Mouse (Mus musculus) neural tube, embryonic 14.5 days (tissue): ENCODE data around the gene Prdx1. TPM values are rescaled to one million over a fixed set of nuclear protein-coding genes. Genes with fewer than 3 reads are reported as not detected.
"Not testable (repeated sequence)": the region's sequence is repeated elsewhere in the genome, so short reads cannot be mapped to it uniquely, and the experiment has no call there.

Source experiments
- ATAC-seq: fragments of 200-750 bp; cut with Nextera tagmentation; 2 replicates; pipeline ENCODE4 v1.8.0; 2017; ENCODE audit warnings: low read depth, mild to moderate bottlenecking, moderate TSS enrichment, moderate library complexity
- H3K27ac ChIP-seq: fragments of 300-500 bp; sonication (generic); 2 replicates; pipeline ENCODE4 v1.5.1; 2014; ENCODE audit warnings: low read depth, mild to moderate bottlenecking, control low read depth, low read length, moderate library complexity, mixed read lengths
- H3K27me3 ChIP-seq: fragments of 300-500 bp; sonication (generic); 2 replicates; pipeline ENCODE4 v1.6.1; 2014; ENCODE audit warnings: low read length; ENCODE audit not compliant: control insufficient read depth, insufficient read depth
- H3K36me3 ChIP-seq: fragments of 300-500 bp; sonication (generic); 2 replicates; pipeline ENCODE4 v1.6.1; 2014; ENCODE audit warnings: low read length, mixed read lengths; ENCODE audit not compliant: control insufficient read depth, insufficient read depth
- H3K4me1 ChIP-seq: fragments of 300-500 bp; sonication (generic); 2 replicates; pipeline ENCODE4 v1.6.1; 2014; ENCODE audit warnings: low read length; ENCODE audit not compliant: control insufficient read depth, insufficient read depth
- H3K4me2 ChIP-seq: fragments of 300-500 bp; sonication (generic); 2 replicates; pipeline ENCODE4 v1.6.1; 2014; ENCODE audit warnings: mild to moderate bottlenecking, low read depth, low read length, control low read depth
- H3K4me3 ChIP-seq: fragments of 300-500 bp; sonication (generic); 2 replicates; pipeline ENCODE4 v1.5.1; 2014; ENCODE audit warnings: low read depth, low read length, control low read depth, mixed read lengths
- H3K9ac ChIP-seq: fragments of 300-500 bp; sonication (generic); replicated peaks from 2 replicates; pipeline ENCODE4 v1.6.1; 2014; ENCODE audit warnings: low read depth, mild to moderate bottlenecking, control low read depth, low read length, mixed read lengths
- H3K9me3 ChIP-seq: fragments of 300-500 bp; sonication (generic); 2 replicates; pipeline ENCODE4 v1.6.1; 2016; ENCODE audit warnings: low read length; ENCODE audit not compliant: control insufficient read depth
- WGBS: fragments of 180-500 bp; shearing (Covaris S2); extraction: QIAGEN DNeasy Blood & Tissue Kit; methylation state at CpG from one replicate; pipeline ENCODE4 v1.1.7; 2014; 5-methylcytosine and 5-hydroxymethylcytosine counted together
- polyA plus RNA-seq: library from polyadenylated mRNA; unstranded; fragments of >200 nt; fragmentation: Nextera tagmentation; extraction: Ambion mirVana; gene quantifications from 2 replicates; pipeline ENCODE4 v1.2.1, GENCODE M21; 2014

Prdx1 gene
- polyA plus RNA-seq, 1 experiment from 2014 or later, result 311 TPM

- ATAC-seq, result no peak
- Histone ChIP-seq H3K4me2 (no peak overlapping the region), H3K4me1 (peaks cover 7% of the 10 kb centered on the region; the same call in 1 of the 2 replicates), H3K27me3 (no peaks in the 10 kb centered on the region), H3K27ac (no peak overlapping the region), H3K9ac (no peak overlapping the region), H3K9me3 (no peaks in the 10 kb centered on the region), H3K36me3 (no peaks in the 10 kb centered on the region), H3K4me3 (no peak overlapping the region)
- 89% methylated on average over 6 of the region's 6 CpGs for WGBS
Measured at GRCm38 (mm10) chr4:116653228-116653627, 32.1 kb upstream of the Prdx1 start.

- no peaks in the 10 kb centered on the region for H3K36me3 ChIP-seq
- H3K9ac ChIP-seq, result no peak overlapping the region
- ATAC-seq, result no peak
- no peaks in the 10 kb centered on the region for H3K9me3 ChIP-seq
- H3K4me1 ChIP-seq, result peaks cover 4% of the 10 kb centered on the region; the same call in 1 of the 2 replicates
- 72% methylated on average over 2 of the region's 2 CpGs for WGBS
- H3K27me3 ChIP-seq, result no peaks in the 10 kb centered on the region
- no peak overlapping the region for H3K4me3 ChIP-seq
- H3K4me2 ChIP-seq, result no peak overlapping the region
- H3K27ac ChIP-seq, result no peak overlapping the region
Measured at GRCm38 (mm10) chr4:116655100-116655499, 30.2 kb upstream of the Prdx1 start.

GRCm38 (mm10) chr4:116655658-116656057, 29.7 kb upstream of the Prdx1 start:
- H3K4me3 ChIP-seq, result no peak overlapping the region
- H3K27me3 ChIP-seq, result no peaks in the 10 kb centered on the region
- no peak overlapping the region for H3K9ac ChIP-seq
- ATAC-seq, result no peak
- no peak overlapping the region for H3K27ac ChIP-seq
- H3K4me2 ChIP-seq, result no peak overlapping the region
- WGBS, result 81% methylated on average over 3 of the region's 3 CpGs
- H3K36me3 ChIP-seq, result no peaks in the 10 kb centered on the region
- no peaks in the 10 kb centered on the region for H3K4me1 ChIP-seq
- H3K9me3 ChIP-seq, result no peaks in the 10 kb centered on the region

DNA sequence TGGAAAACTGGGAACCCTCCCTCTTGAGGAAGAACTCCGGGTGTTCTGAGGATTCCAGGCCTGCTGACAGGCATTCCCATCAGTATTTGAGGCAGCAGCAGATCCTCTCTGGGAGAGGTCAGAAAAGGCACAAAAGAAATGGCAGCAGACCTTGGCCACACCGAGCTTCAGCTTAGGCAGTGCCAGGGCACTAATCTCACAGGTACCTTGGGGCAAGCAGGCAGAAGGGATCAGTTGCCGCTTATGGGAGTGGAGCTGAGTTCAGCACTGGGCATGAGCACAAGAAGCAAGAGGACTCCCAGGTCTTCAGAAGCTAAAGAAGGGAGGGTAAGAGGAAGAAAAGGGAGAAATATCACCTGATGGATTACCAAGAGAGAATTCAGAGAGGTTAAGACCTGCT, 27.4 kb upstream of the Prdx1 start:
- no peaks in the 10 kb centered on the region for H3K36me3 ChIP-seq
- WGBS, result 41% methylated on average over 3 of the region's 3 CpGs
- H3K4me2 ChIP-seq, result no peak overlapping the region
- no peaks in the 10 kb centered on the region for H3K27me3 ChIP-seq
- H3K9me3 ChIP-seq, result no peaks in the 10 kb centered on the region
- H3K9ac ChIP-seq, result no peak overlapping the region
- no peak overlapping the region for H3K4me3 ChIP-seq
- H3K27ac ChIP-seq, result no peak overlapping the region
- no peaks in the 10 kb centered on the region for H3K4me1 ChIP-seq
- ATAC-seq, result no peak

DNA sequence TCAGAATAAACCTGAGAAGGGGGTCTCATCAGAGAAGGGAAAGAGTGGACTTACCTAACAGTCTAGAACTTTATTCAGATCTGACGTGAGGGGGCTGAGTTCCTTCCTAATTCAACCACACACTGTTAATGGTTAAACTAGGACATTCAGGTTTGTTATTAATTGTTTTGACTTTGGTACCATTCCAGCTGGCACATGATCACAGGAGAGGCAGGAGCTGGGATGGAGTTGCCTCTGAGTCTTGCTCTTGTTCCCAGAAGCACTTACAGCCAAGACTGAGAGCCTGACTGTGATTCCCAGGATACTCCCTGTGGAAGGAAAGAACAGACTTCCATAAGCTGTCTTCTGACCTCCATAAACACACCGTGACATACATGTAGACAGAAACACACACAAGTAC, 25.9 kb upstream of the Prdx1 start:
- Histone ChIP-seq H3K9me3 (no peaks in the 10 kb centered on the region), H3K4me3 (no peak overlapping the region), H3K9ac (no peak overlapping the region), H3K4me2 (no peak overlapping the region), H3K27me3 (no peaks in the 10 kb centered on the region), H3K4me1 (no peaks in the 10 kb centered on the region), H3K36me3 (no peaks in the 10 kb centered on the region), H3K27ac (no peak overlapping the region)
- no peak for ATAC-seq
- WGBS, result 69% methylated on average over 2 of the region's 2 CpGs

GRCm38 (mm10) chr4:116659916-116660315, 25.4 kb upstream of the Prdx1 start:
- H3K9me3 ChIP-seq, H3K4me3 ChIP-seq, H3K9ac ChIP-seq, H3K4me2 ChIP-seq, H3K4me1 ChIP-seq, H3K27ac ChIP-seq, H3K36me3 ChIP-seq, H3K27me3 ChIP-seq, ATAC-seq: not testable (repeated sequence)
- 88% methylated on average over 6 of the region's 6 CpGs for WGBS

DNA sequence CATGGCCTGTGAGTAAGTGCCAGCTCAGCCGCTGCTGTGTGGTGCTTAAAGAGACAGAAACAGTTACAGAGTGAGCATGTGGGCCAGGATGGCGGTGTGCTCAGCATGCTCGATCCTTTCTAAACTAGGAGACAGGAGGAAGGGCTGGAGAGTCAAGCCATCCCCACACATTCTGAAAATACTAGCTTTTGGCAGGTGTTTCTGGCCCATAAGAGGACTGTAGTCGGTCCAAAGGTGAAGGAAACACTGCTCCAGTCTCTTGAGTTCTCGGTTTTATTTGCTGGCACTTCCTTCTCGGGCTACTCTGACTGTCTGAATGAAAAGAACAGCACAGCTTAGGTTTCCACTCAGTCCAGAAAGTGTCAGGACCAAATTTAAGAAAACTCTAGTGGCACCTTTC, 24.5 kb upstream of the Prdx1 start:
- no peak overlapping the region for H3K9ac ChIP-seq
- H3K36me3 ChIP-seq, result no peaks in the 10 kb centered on the region
- no peak overlapping the region for H3K4me2 ChIP-seq
- no peaks in the 10 kb centered on the region for H3K4me1 ChIP-seq
- no peaks in the 10 kb centered on the region for H3K27me3 ChIP-seq
- no peak overlapping the region for H3K4me3 ChIP-seq
- no peaks in the 10 kb centered on the region for H3K9me3 ChIP-seq
- ATAC-seq, result no peak
- H3K27ac ChIP-seq, result no peak overlapping the region
- 75% methylated on average over 6 of the region's 6 CpGs for WGBS

DNA sequence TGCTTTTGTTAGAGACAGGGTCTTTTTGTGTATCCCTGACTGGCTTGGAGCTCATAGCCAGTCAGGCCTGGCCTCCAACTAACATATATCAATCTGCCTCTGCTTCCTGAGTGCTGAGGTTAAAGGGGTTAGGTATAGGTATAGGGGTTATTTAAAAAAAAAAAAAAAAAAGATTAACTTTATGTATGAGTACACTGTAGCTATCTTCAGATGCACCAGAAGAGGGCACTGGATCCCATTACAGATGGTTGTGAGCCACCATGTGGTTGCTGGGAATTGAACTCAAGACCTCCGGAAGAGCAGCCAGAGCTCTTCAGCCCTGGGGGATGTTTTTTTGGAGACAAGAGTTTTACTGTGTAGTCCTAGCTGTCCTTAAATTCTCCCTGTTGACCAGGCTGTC, 23.3 kb upstream of the Prdx1 start:
- Histone ChIP-seq H3K9ac (no peak overlapping the region), H3K4me2 (no peak overlapping the region), H3K27ac (no peak overlapping the region), H3K4me1 (no peaks in the 10 kb centered on the region), H3K27me3 (no peaks in the 10 kb centered on the region), H3K4me3 (no peak overlapping the region), H3K9me3 (no peaks in the 10 kb centered on the region), H3K36me3 (no peaks in the 10 kb centered on the region)
- ATAC-seq, result no peak
- 96% methylated on average over 1 of the region's 1 CpGs for WGBS

- Histone ChIP-seq H3K27ac (no peak overlapping the region), H3K4me1 (no peaks in the 10 kb centered on the region), H3K9ac (no peak overlapping the region), H3K27me3 (no peaks in the 10 kb centered on the region), H3K9me3 (no peaks in the 10 kb centered on the region), H3K36me3 (no peaks in the 10 kb centered on the region), H3K4me2 (no peak overlapping the region), H3K4me3 (no peak overlapping the region)
- 79% methylated on average over 4 of the region's 4 CpGs for WGBS
- ATAC-seq, result no peak
Measured at GRCm38 (mm10) chr4:116666625-116667024, 18.7 kb upstream of the Prdx1 start.

DNA sequence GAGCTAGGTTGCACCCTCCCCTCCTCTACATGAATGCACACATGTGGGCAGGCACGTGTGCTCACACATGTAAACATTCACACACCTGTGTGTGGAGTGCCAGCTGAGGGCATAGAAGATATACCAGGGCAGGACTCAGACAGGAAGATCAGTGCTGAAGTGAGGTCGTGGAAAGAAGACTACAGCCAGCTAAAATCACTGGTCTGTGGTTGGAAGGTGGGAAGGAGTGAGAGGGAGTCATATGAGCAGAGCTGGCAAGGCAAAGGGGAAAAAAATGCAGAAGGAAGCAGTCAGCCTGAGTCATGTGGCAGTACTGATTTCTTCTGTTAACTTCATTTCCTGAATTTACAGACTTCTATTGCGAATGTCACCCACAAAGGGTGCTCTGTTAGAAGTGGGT, 17.2 kb upstream of the Prdx1 start:
- Histone ChIP-seq H3K9me3 (no peaks in the 10 kb centered on the region), H3K9ac (no peak overlapping the region), H3K4me2 (no peak overlapping the region), H3K4me3 (no peak overlapping the region), H3K27me3 (no peaks in the 10 kb centered on the region), H3K27ac (no peak overlapping the region), H3K36me3 (no peaks in the 10 kb centered on the region), H3K4me1 (no peaks in the 10 kb centered on the region)
- ATAC-seq, result no peak
- 79% methylated on average over 3 of the region's 3 CpGs for WGBS
